Mouse (Mus musculus) embryonic fibroblast, embryonic 13.5 days (primary cell): ENCODE measurements around the gene Fancm.

ENCODE experiments used
- CTCF ChIP-seq: IDR thresholded peaks from 2 replicates; pipeline ENCODE4 v1.5.1; 2011; ENCODE audit warnings: mild to moderate bottlenecking, control low read depth, low read length, moderate library complexity, borderline replicate concordance; ENCODE audit not compliant: insufficient read depth
- POLR2A ChIP-seq: IDR thresholded peaks from 2 replicates; pipeline ENCODE4 v1.6.1; 2011; ENCODE audit warnings: low read depth, mild to moderate bottlenecking, control low read depth, low read length, moderate library complexity

DNA sequence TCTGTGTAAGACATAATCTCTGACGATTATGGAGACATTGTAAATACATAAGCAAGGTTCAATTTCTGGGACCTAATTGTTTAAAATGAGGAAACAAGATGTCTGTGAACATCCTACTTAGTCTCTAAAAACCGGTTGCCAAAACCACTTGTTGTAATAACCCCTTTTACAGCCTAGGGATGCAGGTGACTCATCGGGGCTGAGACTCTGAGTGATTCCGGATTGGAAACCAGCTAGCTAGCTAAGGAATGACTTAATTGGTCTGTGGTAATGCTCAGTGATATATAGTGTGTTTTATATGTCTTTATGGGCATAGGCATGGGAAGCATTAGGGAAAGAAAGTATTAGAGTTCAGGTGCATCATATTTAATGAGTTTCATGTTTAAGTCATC, 37.9 kb upstream of the Fancm start:
- TF ChIP-seq CTCF (no peak), POLR2A (no peak)
